Mouse (Mus musculus) right cerebral cortex, adult 18-20 months (tissue): ENCODE measurements around the gene Golga4.

Source experiments
- DNase-seq: peaks from one replicate; pipeline ENCODE4 v3.0.0; 2022; ENCODE audit warnings: mixed read lengths

The Golga4 gene

GRCm38 (mm10) chr9:118506020-118506403 lies at the start of gene Golga4:
TSS of gene Golga4 (plus strand) at chr9:118506267.
- DNase-seq = peak; percentile 95

GRCm38 (mm10) chr9:118456405-118456804 lies 49.7 kb upstream of the Golga4 start:
- no peak for DNase-seq

GRCm38 (mm10) chr9:118458039-118458438 lies 48.0 kb upstream of the Golga4 start:
- no peak for DNase-seq

GRCm38 (mm10) chr9:118464031-118464430 lies 42.0 kb upstream of the Golga4 start:
- DNase-seq = no peak

GRCm38 (mm10) chr9:118468301-118468700 lies 37.8 kb upstream of the Golga4 start:
- no peak for DNase-seq

GRCm38 (mm10) chr9:118469272-118469671 lies 36.8 kb upstream of the Golga4 start:
- DNase-seq = no peak

- DNase-seq = no peak
These were observed 34.8 kb upstream of the Golga4 start for GRCm38 (mm10) chr9:118471296-118471695.

GRCm38 (mm10) chr9:118476211-118476765 lies 29.8 kb upstream of the Golga4 start:
- DNase-seq = no peak

GRCm38 (mm10) chr9:118476766-118477271 lies 29.2 kb upstream of the Golga4 start:
- DNase-seq = no peak

GRCm38 (mm10) chr9:118477281-118477931 lies 28.7 kb upstream of the Golga4 start:
- no peak for DNase-seq

GRCm38 (mm10) chr9:118477961-118478360 lies 28.1 kb upstream of the Golga4 start, which contains the start of gene Eomes:
TSS of gene Eomes (plus strand) at chr9:118478212.
- DNase-seq = no peak

- DNase-seq = no peak
These were observed 27.6 kb upstream of the Golga4 start for GRCm38 (mm10) chr9:118478458-118478838.

- DNase-seq = no peak
These were observed 27.1 kb upstream of the Golga4 start for GRCm38 (mm10) chr9:118478839-118479507.

GRCm38 (mm10) chr9:118479508-118480291 lies 26.4 kb upstream of the Golga4 start:
- DNase-seq = no peak

- DNase-seq = no peak
These were observed 25.8 kb upstream of the Golga4 start for GRCm38 (mm10) chr9:118480292-118480690.

GRCm38 (mm10) chr9:118482210-118482609 lies 23.9 kb upstream of the Golga4 start:
- no peak for DNase-seq

GRCm38 (mm10) chr9:118486361-118487095 lies 19.5 kb upstream of the Golga4 start:
- DNase-seq = no peak

GRCm38 (mm10) chr9:118487096-118487395 lies 19.0 kb upstream of the Golga4 start:
- DNase-seq = no peak

- DNase-seq = no peak
These were observed 18.4 kb upstream of the Golga4 start for GRCm38 (mm10) chr9:118487636-118488035.

- no peak for DNase-seq
These were observed 17.8 kb upstream of the Golga4 start for GRCm38 (mm10) chr9:118488138-118488895.

GRCm38 (mm10) chr9:118488896-118489578 lies 17.0 kb upstream of the Golga4 start:
- DNase-seq = no peak
